Mouse (Mus musculus): ENCODE measurements at regions not wholly inside any gene's neighbourhood (a gene's known extent, or its start where the extent isn't known, plus 50 kb on each side); places are given as distances from the start of the nearest gene placed in this dataset.

DNA sequence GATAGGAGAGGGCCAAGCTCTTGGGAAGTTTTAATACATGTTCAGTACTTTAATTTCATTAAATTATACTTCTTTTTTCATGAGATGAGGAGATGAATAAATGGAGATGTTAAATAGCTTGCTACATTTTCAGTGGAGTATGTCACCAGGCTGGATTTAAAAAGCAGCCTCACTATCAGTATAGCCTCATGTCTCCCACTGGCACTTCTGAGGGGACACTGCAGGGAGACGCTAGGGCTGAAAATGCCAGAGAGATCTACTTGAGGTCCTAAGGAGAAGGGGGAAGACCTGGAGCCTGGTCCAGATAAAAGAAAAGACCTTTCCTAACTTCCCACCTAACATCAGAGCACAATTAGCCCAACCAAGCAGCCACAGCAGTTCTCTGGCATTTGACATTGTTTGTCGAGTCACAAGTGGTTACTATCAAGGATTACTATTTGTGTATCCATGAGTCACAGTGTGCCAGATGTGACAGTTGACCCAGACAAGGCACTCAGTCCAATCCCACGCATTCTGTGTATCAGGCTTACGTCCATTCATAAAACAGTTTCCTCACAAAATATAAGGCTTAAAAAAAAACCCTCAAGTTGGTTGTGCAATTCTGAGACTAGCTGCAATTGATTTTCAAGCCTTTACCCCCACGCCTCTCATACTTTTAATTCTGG lies 703.8 kb downstream of the Inhba start:
- no peak for TF ChIP-seq MYOG (IDR thresholded peaks at IDR 0.05; ENCODE audit: control insufficient read depth in 1 of 3, insufficient read depth in 1 of 3, insufficient read length in 2 of 3, low read depth in 2 of 3)
- no peak for TF ChIP-seq POLR2A (IDR thresholded peaks at IDR 0.05; ENCODE audit: insufficient read length, low read depth)
- TF ChIP-seq MYOD1 (IDR thresholded peaks at IDR 0.05; ENCODE audit: control insufficient read depth in 1 of 3, insufficient read length in 2 of 3, low read depth in 2 of 3): peak in 2 of 3 experiments; percentile 60 to 76
- TF ChIP-seq CEBPB (IDR thresholded peaks at IDR 0.05; ENCODE audit: insufficient read depth, poor library complexity, severe bottlenecking): peak; percentile 96
- TF ChIP-seq POLR2AphosphoS2 (IDR thresholded peaks at IDR 0.05; ENCODE audit: insufficient read length, low read depth): no peak
- TF ChIP-seq USF1 (IDR thresholded peaks at IDR 0.05; ENCODE audit: low read depth): no peak
- no peak for TF ChIP-seq MAX (IDR thresholded peaks at IDR 0.05; ENCODE audit: low read depth)
